Mouse (Mus musculus) forebrain, embryonic 14.5 days (tissue): ENCODE data around the gene Pard6b. TPM values are rescaled to one million over a fixed set of nuclear protein-coding genes. Genes with fewer than 3 reads are reported as not detected.
"Not testable (repeated sequence)": the region's sequence is repeated elsewhere in the genome, so short reads cannot be mapped to it uniquely, and the experiment has no call there.

ENCODE experiments used
- ATAC-seq: fragments of 200-750 bp; cut with Nextera tagmentation; 2 replicates; pipeline ENCODE4 v1.8.0; 2017; ENCODE audit warnings: mild to moderate bottlenecking, moderate library complexity
- DNase-seq: peaks from one replicate; pipeline ENCODE4 v3.0.0-alpha.2; 2015; ENCODE audit warnings: low spot score
- H3K27ac ChIP-seq: fragments of 300-500 bp; sonication (generic); 2 replicates; pipeline ENCODE4 v1.5.1; 2014; ENCODE audit warnings: low read depth, mild to moderate bottlenecking, control low read depth, low read length, moderate library complexity
- H3K27me3 ChIP-seq: fragments of 300-500 bp; sonication (generic); replicated peaks from 2 replicates; pipeline ENCODE4 v1.6.1; 2014; ENCODE audit warnings: low read length, control low read depth, mixed read lengths; ENCODE audit not compliant: control insufficient read depth, insufficient read depth
- H3K36me3 ChIP-seq: fragments of 300-500 bp; sonication (generic); 2 replicates; pipeline ENCODE4 v1.6.1; 2014; ENCODE audit warnings: low read length, control low read depth; ENCODE audit not compliant: control insufficient read depth, insufficient read depth
- H3K4me1 ChIP-seq: fragments of 300-500 bp; sonication (generic); 2 replicates; pipeline ENCODE4 v1.6.1; 2014; ENCODE audit warnings: antibody characterized with exemption, low read length, control low read depth; ENCODE audit not compliant: control insufficient read depth, insufficient read depth
- H3K4me2 ChIP-seq: fragments of 300-500 bp; sonication (generic); 2 replicates; pipeline ENCODE4 v1.6.1; 2014; ENCODE audit warnings: mild to moderate bottlenecking, control low read depth, low read length
- H3K4me3 ChIP-seq: fragments of 300-500 bp; sonication (generic); 2 replicates; pipeline ENCODE4 v1.5.1; 2014; ENCODE audit warnings: low read depth, low read length, control low read depth
- H3K9ac ChIP-seq: fragments of 300-500 bp; sonication (generic); 2 replicates; pipeline ENCODE4 v1.6.1; 2014; ENCODE audit warnings: mild to moderate bottlenecking, low read length, control low read depth, moderate library complexity
- H3K9me3 ChIP-seq: fragments of 300-500 bp; sonication (generic); replicated peaks from 2 replicates; pipeline ENCODE4 v1.6.1; 2016; ENCODE audit warnings: low read length, control low read depth, mixed read lengths; ENCODE audit not compliant: control insufficient read depth
- WGBS: fragments of 180-500 bp; shearing (Covaris S2); extraction: QIAGEN DNeasy Blood & Tissue Kit; methylation state at CpG from one replicate; pipeline ENCODE4 v1.1.7; 2014; 5-methylcytosine and 5-hydroxymethylcytosine counted together
- polyA plus RNA-seq: library from polyadenylated mRNA; unstranded; fragments of >200 nt; fragmentation: Nextera tagmentation; extraction: Ambion mirVana; gene quantifications from 2 replicates; pipeline ENCODE4 v1.2.1, GENCODE M21; 2014

The Pard6b gene
- polyA plus RNA-seq, 1 experiment from 2014 or later = 5.0 TPM

- H3K9ac ChIP-seq = no peak overlapping the region
These were observed 21.0 kb downstream of the Pard6b start for GRCm38 (mm10) chr2:168101805-168102204.

GRCm38 (mm10) chr2:168103341-168103740 is 22.5 kb downstream of the Pard6b start:
- Histone ChIP-seq H3K4me3 (no peak overlapping the region), H3K9me3 (no peaks in the 10 kb centered on the region), H3K4me2 (no peak overlapping the region), H3K4me1 (0 out of 2 replicates have a peak, but pooled peaks cover 3% of the 10 kb centered on the region), H3K27ac (no peak overlapping the region), H3K36me3 (peaks cover 23% of the 10 kb centered on the region), H3K9ac (no peak overlapping the region), H3K27me3 (no peaks in the 10 kb centered on the region)
- 89% methylated on average over 10 of the region's 10 CpGs for WGBS
- DNase-seq (no peak), ATAC-seq (no peak)

More at GRCm38 (mm10) chr2:168101805-168102204, 21.0 kb downstream of the Pard6b start:
- WGBS = 86% methylated on average over 5 of the region's 5 CpGs
- Histone ChIP-seq H3K27me3 (no peaks in the 10 kb centered on the region), H3K4me2 (no peak overlapping the region), H3K9me3 (no peaks in the 10 kb centered on the region), H3K36me3 (peaks cover 25% of the 10 kb centered on the region), H3K4me1 (peaks cover 4% of the 10 kb centered on the region; the same call in 1 of the 2 replicates), H3K27ac (no peak overlapping the region), H3K4me3 (no peak overlapping the region)
- ATAC-seq (no peak), DNase-seq (no peak)

GRCm38 (mm10) chr2:168104375-168105144 is 23.8 kb downstream of the Pard6b start:
- no peak overlapping the region; the same call in 1 of the 2 replicates for H3K27ac ChIP-seq
- H3K9ac ChIP-seq = no peak overlapping the region
- ATAC-seq = no peak
- DNase-seq = no peak
- H3K4me1 ChIP-seq = 0 out of 2 replicates have a peak, but pooled peaks cover 3% of the 10 kb centered on the region
- no peaks in the 10 kb centered on the region for H3K9me3 ChIP-seq
- WGBS = 81% methylated on average over 22 of the region's 22 CpGs
- H3K27me3 ChIP-seq = no peaks in the 10 kb centered on the region
- peaks cover 10% of the 10 kb centered on the region for H3K36me3 ChIP-seq
- H3K4me3 ChIP-seq = no peak overlapping the region
- no peak overlapping the region for H3K4me2 ChIP-seq

- Histone ChIP-seq H3K4me3 (no peak overlapping the region), H3K27me3 (no peaks in the 10 kb centered on the region), H3K9me3 (no peaks in the 10 kb centered on the region), H3K27ac (no peak overlapping the region), H3K9ac (no peak overlapping the region), H3K36me3 (0 out of 2 replicates have a peak, but pooled peaks cover 3% of the 10 kb centered on the region), H3K4me2 (no peak overlapping the region), H3K4me1 (0 out of 2 replicates have a peak, but pooled peaks cover 3% of the 10 kb centered on the region)
- DNase-seq (no peak), ATAC-seq (no peak)
- 91% methylated on average over 8 of the region's 8 CpGs for WGBS
These were observed 24.5 kb downstream of the Pard6b start for GRCm38 (mm10) chr2:168105271-168105670.

- ATAC-seq = peak; percentile 81
- Histone ChIP-seq H3K27ac (peak overlapping the region; percentile 84), H3K4me2 (peak overlapping the region; percentile 36), H3K4me1 (0 out of 2 replicates have a peak, but pooled peaks cover 3% of the 10 kb centered on the region), H3K27me3 (no peaks in the 10 kb centered on the region), H3K4me3 (no peak overlapping the region), H3K9me3 (no peaks in the 10 kb centered on the region), H3K36me3 (no peaks in the 10 kb centered on the region), H3K9ac (peak overlapping the region; percentile 40)
- WGBS = 36% methylated on average over 20 of the region's 20 CpGs
- DNase-seq = peak; percentile 86
These were observed 25.9 kb downstream of the Pard6b start for GRCm38 (mm10) chr2:168106701-168107178.

GRCm38 (mm10) chr2:168107356-168107755 is 26.6 kb downstream of the Pard6b start:
- H3K9ac ChIP-seq = no peak overlapping the region
- H3K36me3 ChIP-seq = no peaks in the 10 kb centered on the region
- no peaks in the 10 kb centered on the region for H3K27me3 ChIP-seq
- no peaks in the 10 kb centered on the region for H3K9me3 ChIP-seq
- 71% methylated on average over 15 of the region's 15 CpGs for WGBS
- peak overlapping the region; percentile 84; the same call in 1 of the 2 replicates for H3K27ac ChIP-seq
- peak; percentile 23 for DNase-seq
- no peak overlapping the region for H3K4me3 ChIP-seq
- no peak overlapping the region for H3K4me2 ChIP-seq
- H3K4me1 ChIP-seq = 0 out of 2 replicates have a peak, but pooled peaks cover 3% of the 10 kb centered on the region
- peak; percentile 21; the same call in 1 of the 2 replicates for ATAC-seq

- H3K9me3 ChIP-seq, H3K4me1 ChIP-seq, H3K4me3 ChIP-seq, H3K9ac ChIP-seq, H3K36me3 ChIP-seq, H3K27ac ChIP-seq, H3K27me3 ChIP-seq, ATAC-seq, H3K4me2 ChIP-seq, DNase-seq: not testable (repeated sequence)
- 93% methylated on average over 6 of the region's 6 CpGs for WGBS
These were observed 27.1 kb downstream of the Pard6b start for GRCm38 (mm10) chr2:168107901-168108300.

- no peak overlapping the region for H3K4me3 ChIP-seq
- 9% methylated on average over 7 of the region's 7 CpGs for WGBS
- no peak overlapping the region for H3K9ac ChIP-seq
- ATAC-seq (peak; percentile 51), DNase-seq (peak; percentile 71)
- no peaks in the 10 kb centered on the region for H3K9me3 ChIP-seq
- no peaks in the 10 kb centered on the region; the same call in 1 of the 2 replicates for H3K4me1 ChIP-seq
- H3K27ac ChIP-seq = no peak overlapping the region
- H3K4me2 ChIP-seq = no peak overlapping the region
- no peaks in the 10 kb centered on the region for H3K36me3 ChIP-seq
- no peaks in the 10 kb centered on the region for H3K27me3 ChIP-seq
These were observed 31.1 kb downstream of the Pard6b start for GRCm38 (mm10) chr2:168111902-168112301.

- no peak overlapping the region for H3K9ac ChIP-seq
- no peak for ATAC-seq
- 90% methylated on average over 9 of the region's 9 CpGs for WGBS
- no peaks in the 10 kb centered on the region for H3K36me3 ChIP-seq
- DNase-seq = no peak
- no peaks in the 10 kb centered on the region for H3K27me3 ChIP-seq
- no peak overlapping the region for H3K27ac ChIP-seq
- no peak overlapping the region for H3K4me2 ChIP-seq
- H3K4me1 ChIP-seq = peaks cover 4% of the 10 kb centered on the region; the same call in 1 of the 2 replicates
- H3K9me3 ChIP-seq = no peaks in the 10 kb centered on the region
- H3K4me3 ChIP-seq = no peak overlapping the region
These were observed 32.5 kb downstream of the Pard6b start for GRCm38 (mm10) chr2:168113263-168113662.
